Mouse (Mus musculus) megakaryocyte, embryonic 14.5 days (primary cell): ENCODE measurements at regions not wholly inside any gene's neighbourhood (a gene's known extent, or its start where the extent isn't known, plus 50 kb on each side); places are given as distances from the start of the nearest gene placed in this dataset.

Experiments used
- FLI1 ChIP-seq: IDR thresholded peaks from 2 replicates; pipeline ENCODE4 v1.6.1; 2012; ENCODE audit warnings: low read length, inconsistent platforms, mixed read lengths
- GATA1 ChIP-seq: IDR thresholded peaks from 3 replicates; pipeline ENCODE4 v1.6.1; 2012; ENCODE audit warnings: mixed read lengths, low read length, inconsistent platforms, borderline replicate concordance

GRCm38 (mm10) chr1:23645093-23645492 is 116.5 kb upstream of the B3gat2 start:
- TF ChIP-seq GATA1 (no peak), FLI1 (no peak)
